Mouse (Mus musculus): ENCODE measurements around the gene Dlg4. TPM values are rescaled to one million over a fixed set of nuclear protein-coding genes. Genes with fewer than 3 reads are reported as not detected.

Gene Dlg4
- polyA plus RNA-seq, 1 experiment, result 8.3 TPM

GRCm38 (mm10) chr11:70030651-70031320, 14.0 kb downstream of the Dlg4 start:
- WGBS, result 95% methylated on average over 28 of the region's 28 CpGs
- no peak overlapping the region for H3K4me3 ChIP-seq (ENCODE audit: insufficient read depth, low read depth, low read length)
- no peaks in the 10 kb centered on the region for H3K4me1 ChIP-seq (ENCODE audit: control insufficient read depth, insufficient read depth, low read length)
- TF ChIP-seq POLR2A (IDR thresholded peaks at IDR 0.05; ENCODE audit: low read depth, low read length) (no peak), CTCF (conservative IDR thresholded peaks at IDR 0.05; ENCODE audit: insufficient read depth, insufficient read length, low read depth, low read length) (no peak)
- H3K27me3 ChIP-seq (replicated peaks; ENCODE audit: control insufficient read depth, insufficient read depth, low read length), result no peaks in the 10 kb centered on the region
- no peak overlapping the region for H3K27ac ChIP-seq (ENCODE audit: insufficient read depth, low read depth, low read length)
- H3K36me3 ChIP-seq (ENCODE audit: control insufficient read depth, insufficient read depth, low read length), result no peaks in the 10 kb centered on the region
- DNase-seq, result no peak

GRCm38 (mm10) chr11:70031321-70031670, 14.6 kb downstream of the Dlg4 start:
- Histone ChIP-seq H3K36me3 (ENCODE audit: control insufficient read depth, insufficient read depth, low read length) (no peaks in the 10 kb centered on the region), H3K27ac (ENCODE audit: insufficient read depth, low read depth, low read length) (no peak overlapping the region), H3K4me1 (ENCODE audit: control insufficient read depth, insufficient read depth, low read length) (no peaks in the 10 kb centered on the region), H3K27me3 (replicated peaks; ENCODE audit: control insufficient read depth, insufficient read depth, low read length) (no peaks in the 10 kb centered on the region), H3K4me3 (ENCODE audit: insufficient read depth, low read depth, low read length) (no peak overlapping the region)
- no peak for TF ChIP-seq CTCF (conservative IDR thresholded peaks at IDR 0.05; ENCODE audit: insufficient read depth, insufficient read length, low read depth, low read length)
- TF ChIP-seq POLR2A (IDR thresholded peaks at IDR 0.05; ENCODE audit: low read depth, low read length), result no peak
- 97% methylated on average over 11 of the region's 11 CpGs for WGBS
- no peak for DNase-seq

GRCm38 (mm10) chr11:70038174-70038573, 21.4 kb downstream of the Dlg4 start:
- 0 out of 2 replicates have a peak overlapping the region, but pooled peaks have one; percentile 19 for H3K27ac ChIP-seq (ENCODE audit: insufficient read depth, low read depth, low read length)
- no peak for DNase-seq
- H3K4me1 ChIP-seq (ENCODE audit: control insufficient read depth, insufficient read depth, low read length), result no peaks in the 10 kb centered on the region
- H3K36me3 ChIP-seq (ENCODE audit: control insufficient read depth, insufficient read depth, low read length), result no peaks in the 10 kb centered on the region
- no peak overlapping the region for H3K4me3 ChIP-seq (ENCODE audit: insufficient read depth, low read depth, low read length)
- no peaks in the 10 kb centered on the region for H3K27me3 ChIP-seq (replicated peaks; ENCODE audit: control insufficient read depth, insufficient read depth, low read length)
- WGBS, result 63% methylated on average over 7 of the region's 7 CpGs
- no peak for TF ChIP-seq CTCF (conservative IDR thresholded peaks at IDR 0.05; ENCODE audit: insufficient read depth, insufficient read length, low read depth, low read length)
- no peak for TF ChIP-seq POLR2A (IDR thresholded peaks at IDR 0.05; ENCODE audit: low read depth, low read length)

- Histone ChIP-seq H3K4me1 (ENCODE audit: control insufficient read depth, insufficient read depth, low read length) (no peaks in the 10 kb centered on the region), H3K4me3 (ENCODE audit: insufficient read depth, low read depth, low read length) (no peak overlapping the region), H3K36me3 (ENCODE audit: control insufficient read depth, insufficient read depth, low read length) (no peaks in the 10 kb centered on the region), H3K27me3 (replicated peaks; ENCODE audit: control insufficient read depth, insufficient read depth, low read length) (no peaks in the 10 kb centered on the region), H3K27ac (ENCODE audit: insufficient read depth, low read depth, low read length) (no peak overlapping the region)
- no peak for DNase-seq
- WGBS, result 93% methylated on average over 10 of the region's 10 CpGs
- TF ChIP-seq CTCF (conservative IDR thresholded peaks at IDR 0.05; ENCODE audit: insufficient read depth, insufficient read length, low read depth, low read length) (no peak), POLR2A (IDR thresholded peaks at IDR 0.05; ENCODE audit: low read depth, low read length) (no peak)
Observed at GRCm38 (mm10) chr11:70039631-70040030, 22.9 kb downstream of the Dlg4 start.

GRCm38 (mm10) chr11:70040184-70040583, 23.4 kb downstream of the Dlg4 start:
- Histone ChIP-seq H3K4me3 (ENCODE audit: insufficient read depth, low read depth, low read length) (no peak overlapping the region), H3K4me1 (ENCODE audit: control insufficient read depth, insufficient read depth, low read length) (no peaks in the 10 kb centered on the region), H3K27ac (ENCODE audit: insufficient read depth, low read depth, low read length) (no peak overlapping the region), H3K27me3 (replicated peaks; ENCODE audit: control insufficient read depth, insufficient read depth, low read length) (no peaks in the 10 kb centered on the region), H3K36me3 (ENCODE audit: control insufficient read depth, insufficient read depth, low read length) (no peaks in the 10 kb centered on the region)
- TF ChIP-seq POLR2A (IDR thresholded peaks at IDR 0.05; ENCODE audit: low read depth, low read length) (no peak), CTCF (conservative IDR thresholded peaks at IDR 0.05; ENCODE audit: insufficient read depth, insufficient read length, low read depth, low read length) (no peak)
- DNase-seq, result no peak
- WGBS, result 87% methylated on average over 7 of the region's 7 CpGs

- no peak for DNase-seq
- H3K4me1 ChIP-seq (ENCODE audit: control insufficient read depth, insufficient read depth, low read length), result no peaks in the 10 kb centered on the region
- no peak overlapping the region for H3K27ac ChIP-seq (ENCODE audit: insufficient read depth, low read depth, low read length)
- TF ChIP-seq CTCF (conservative IDR thresholded peaks at IDR 0.05; ENCODE audit: insufficient read depth, insufficient read length, low read depth, low read length), result no peak
- TF ChIP-seq POLR2A (IDR thresholded peaks at IDR 0.05; ENCODE audit: low read depth, low read length), result no peak
- no peak overlapping the region for H3K4me3 ChIP-seq (ENCODE audit: insufficient read depth, low read depth, low read length)
- no peaks in the 10 kb centered on the region for H3K27me3 ChIP-seq (replicated peaks; ENCODE audit: control insufficient read depth, insufficient read depth, low read length)
- no peaks in the 10 kb centered on the region for H3K36me3 ChIP-seq (ENCODE audit: control insufficient read depth, insufficient read depth, low read length)
- WGBS, result 89% methylated on average over 23 of the region's 23 CpGs
Observed at GRCm38 (mm10) chr11:70042309-70043085, 25.8 kb downstream of the Dlg4 start.

GRCm38 (mm10) chr11:70043665-70044064, 26.9 kb downstream of the Dlg4 start:
- 90% methylated on average over 7 of the region's 7 CpGs for WGBS
- no peaks in the 10 kb centered on the region for H3K36me3 ChIP-seq (ENCODE audit: control insufficient read depth, insufficient read depth, low read length)

More at GRCm38 (mm10) chr11:70043665-70044064, 26.9 kb downstream of the Dlg4 start:
- H3K4me3 ChIP-seq (ENCODE audit: insufficient read depth, low read depth, low read length), result no peak overlapping the region
- DNase-seq, result no peak
- no peaks in the 10 kb centered on the region for H3K27me3 ChIP-seq (replicated peaks; ENCODE audit: control insufficient read depth, insufficient read depth, low read length)
- H3K27ac ChIP-seq (ENCODE audit: insufficient read depth, low read depth, low read length), result no peak overlapping the region
- no peak for TF ChIP-seq CTCF (conservative IDR thresholded peaks at IDR 0.05; ENCODE audit: insufficient read depth, insufficient read length, low read depth, low read length)
- no peak for TF ChIP-seq POLR2A (IDR thresholded peaks at IDR 0.05; ENCODE audit: low read depth, low read length)
- no peaks in the 10 kb centered on the region for H3K4me1 ChIP-seq (ENCODE audit: control insufficient read depth, insufficient read depth, low read length)
